Mouse (Mus musculus): ENCODE results near the gene St3gal3.

DNA sequence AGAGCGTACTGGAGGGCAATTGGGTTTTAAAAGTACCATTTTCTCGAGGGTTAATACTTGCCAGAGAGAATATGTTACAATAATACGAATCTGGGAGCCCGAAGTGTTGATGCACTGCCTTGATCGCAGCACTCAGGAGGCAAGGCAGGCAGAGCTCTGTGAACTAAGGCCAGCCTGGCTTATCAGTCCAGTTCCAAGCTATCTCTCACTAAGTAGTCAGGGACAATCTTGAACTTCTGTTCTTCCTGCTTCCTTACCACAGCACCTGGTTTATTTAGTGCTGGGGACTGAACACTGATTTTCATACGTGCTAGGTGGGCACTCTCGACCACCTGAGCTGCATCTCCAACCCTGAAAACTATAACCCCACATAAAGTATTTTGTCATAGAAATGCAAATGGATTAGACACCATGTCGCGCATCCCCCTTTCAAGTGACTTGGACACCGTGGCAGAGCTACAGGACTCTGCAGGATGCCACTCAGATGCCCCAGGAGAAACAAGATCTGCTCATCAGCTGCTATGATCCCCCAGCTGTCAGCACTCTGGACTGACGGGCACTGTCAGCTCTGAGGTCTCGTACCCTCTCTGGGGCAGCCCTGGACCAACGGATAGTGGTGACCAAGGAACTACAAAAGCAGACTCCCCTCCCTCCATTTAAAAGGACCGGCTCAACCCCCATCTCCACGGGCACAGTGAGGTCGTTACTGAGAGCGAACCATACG lies 52.9 kb downstream of the St3gal3 start:
- TF ChIP-seq RAD21 (IDR thresholded peaks at IDR 0.05; ENCODE audit: low read depth, low read length), result no peak
- no peak for TF ChIP-seq POLR2AphosphoS5 (IDR thresholded peaks at IDR 0.05; ENCODE audit: borderline replicate concordance, low read depth, low read length)
- TF ChIP-seq UBTF (IDR thresholded peaks at IDR 0.05; ENCODE audit: borderline replicate concordance, insufficient read depth, low read depth, low read length), result no peak
- peak; percentile 63 for TF ChIP-seq GATA1 (IDR thresholded peaks at IDR 0.05; ENCODE audit: low read depth, low read length)
- TF ChIP-seq E2F4 (IDR thresholded peaks at IDR 0.05; ENCODE audit: borderline replicate concordance, low read depth, low read length), result no peak
